Mouse (Mus musculus) urinary bladder, postnatal 10 days (tissue): Measurements from ENCODE around the gene Nop58.
"Not testable (repeated sequence)": the region's sequence is repeated elsewhere in the genome, so short reads cannot be mapped to it uniquely, and the experiment has no call there.

Experiments used
- DNase-seq: peaks from one replicate; pipeline ENCODE4 v3.0.0; 2022; ENCODE audit warnings: low spot score

Gene Nop58

GRCm38 (mm10) chr1:59719900-59720299 is 35.1 kb downstream of the Nop58 start:
- no peak for DNase-seq

DNA sequence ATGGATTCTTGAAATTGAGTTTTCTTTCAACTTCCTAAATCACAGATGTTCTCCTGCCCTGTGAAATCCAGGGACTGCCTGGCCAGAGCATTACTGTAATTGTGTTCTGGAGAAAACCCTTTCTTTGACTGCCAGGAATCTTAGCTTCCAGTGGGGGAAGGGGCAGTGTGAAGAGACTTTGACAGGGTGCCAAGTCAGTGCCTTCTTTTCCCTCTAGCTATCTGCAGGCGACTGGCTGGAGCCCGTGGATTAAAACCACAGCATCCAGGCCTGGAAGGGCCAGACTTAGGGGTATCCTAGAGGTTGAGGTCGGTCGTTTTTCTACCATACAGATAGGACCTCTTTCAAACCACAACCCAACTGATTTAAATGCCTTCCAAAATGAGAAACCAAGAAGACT is 40.9 kb downstream of the Nop58 start:
- DNase-seq: no peak

- DNase-seq: no peak
Measured at GRCm38 (mm10) chr1:59730106-59730505, 45.3 kb downstream of the Nop58 start.

DNA sequence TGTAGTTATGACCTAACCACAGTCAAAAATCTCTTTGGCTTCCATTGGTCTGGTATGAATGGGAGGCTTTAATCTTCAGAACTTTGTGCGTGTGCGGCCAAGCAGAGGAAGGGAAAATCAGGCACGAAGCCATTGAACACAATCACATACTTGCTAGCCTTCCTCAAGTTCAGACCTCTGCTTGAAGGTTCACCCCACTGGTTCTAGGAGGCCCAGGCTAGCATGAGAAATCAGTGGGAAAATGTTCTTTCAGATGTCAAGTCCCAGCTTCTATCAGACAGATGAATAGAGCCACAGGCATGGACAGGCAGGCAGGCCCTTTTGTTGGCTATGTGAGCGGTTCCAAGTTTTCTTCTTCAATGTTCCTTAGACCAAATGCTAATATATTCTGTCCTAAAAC is 46.0 kb downstream of the Nop58 start:
- DNase-seq: no peak

- no peak for DNase-seq
Measured at GRCm38 (mm10) chr1:59734076-59734475, 49.3 kb downstream of the Nop58 start.

- no peak for DNase-seq
Measured at GRCm38 (mm10) chr1:59738768-59739414, 54.1 kb downstream of the Nop58 start.

- no peak for DNase-seq
Measured at GRCm38 (mm10) chr1:59739577-59740354, 55.0 kb downstream of the Nop58 start.

DNA sequence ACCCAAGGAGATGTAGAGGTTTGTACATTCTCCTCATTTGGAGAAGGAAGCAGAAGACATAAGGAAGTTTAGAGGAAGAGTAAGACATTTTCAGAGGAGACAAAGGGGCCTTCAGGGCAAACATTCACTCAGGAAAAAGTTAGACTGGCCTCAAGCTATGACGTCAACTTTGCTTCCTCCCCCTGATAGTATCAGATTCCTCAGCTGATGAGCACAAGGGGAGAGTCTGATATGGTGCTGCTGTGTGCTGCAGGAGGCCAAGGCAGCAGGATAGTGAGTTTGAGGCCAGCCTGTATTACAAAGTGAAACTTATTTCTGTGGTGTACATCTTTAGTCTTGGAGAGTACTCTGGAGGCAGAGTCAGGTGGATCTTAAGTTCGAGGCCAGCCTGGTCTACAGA is 64.3 kb downstream of the Nop58 start:
- DNase-seq: no peak

DNA sequence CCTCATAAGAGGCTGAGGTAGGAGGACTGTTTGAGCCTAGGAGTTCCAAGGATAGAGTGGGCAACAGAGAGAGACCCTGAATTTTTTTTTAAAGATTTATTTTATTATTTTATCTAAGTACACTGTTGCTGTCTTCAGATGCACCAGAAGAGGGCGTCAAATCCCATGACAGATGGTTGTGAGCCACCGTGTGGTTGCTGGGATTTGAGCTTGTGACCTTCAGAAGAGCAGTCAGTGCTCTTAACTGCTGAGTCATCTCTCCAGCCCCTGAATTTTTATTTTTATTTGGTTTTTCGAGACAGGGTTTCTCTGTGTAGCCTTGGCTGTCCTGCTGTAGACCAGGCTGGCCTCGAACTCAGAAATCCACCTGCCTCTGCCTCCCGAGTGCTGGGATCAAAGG is 65.0 kb downstream of the Nop58 start:
- DNase-seq: not testable (repeated sequence)

DNA sequence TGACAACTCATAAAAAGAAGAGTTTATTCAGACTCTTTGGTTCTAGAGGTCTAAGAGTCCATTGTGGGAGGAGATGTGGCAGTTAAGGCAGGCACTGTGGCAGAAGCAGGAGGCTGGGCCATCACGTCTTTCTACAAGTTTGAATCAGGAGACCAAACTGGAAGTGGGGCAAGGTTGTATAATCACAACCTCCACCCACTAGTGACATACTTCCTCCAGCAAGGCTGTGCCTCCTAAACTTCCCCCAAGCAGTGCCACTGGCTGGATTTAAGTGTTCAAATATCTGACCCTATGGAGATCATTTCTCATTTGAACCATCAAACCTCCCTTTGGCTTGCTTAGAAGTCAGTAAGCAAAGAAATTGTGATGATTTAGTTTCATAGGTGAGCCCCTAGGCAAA is 70.5 kb downstream of the Nop58 start:
- no peak for DNase-seq

DNA sequence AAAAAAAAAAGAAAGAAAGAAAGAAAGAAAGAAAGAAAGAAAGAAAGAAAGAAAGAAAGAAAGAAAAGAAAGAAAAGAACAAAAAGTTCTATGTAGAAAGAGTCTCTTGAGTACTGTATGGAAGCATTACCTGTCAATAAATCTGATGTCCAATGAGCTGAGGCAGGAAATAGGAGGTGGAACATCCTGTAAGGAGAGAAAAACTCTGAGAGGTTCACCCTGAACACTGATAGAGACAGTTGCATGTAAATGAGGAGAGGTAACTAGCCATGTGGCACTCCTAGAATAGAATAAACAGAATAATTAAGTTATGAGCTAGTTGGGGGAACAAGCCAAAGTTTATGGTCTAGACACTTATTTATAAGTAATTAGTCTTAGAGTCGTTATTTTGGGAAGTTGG is 73.6 kb downstream of the Nop58 start:
- DNase-seq: no peak

DNA sequence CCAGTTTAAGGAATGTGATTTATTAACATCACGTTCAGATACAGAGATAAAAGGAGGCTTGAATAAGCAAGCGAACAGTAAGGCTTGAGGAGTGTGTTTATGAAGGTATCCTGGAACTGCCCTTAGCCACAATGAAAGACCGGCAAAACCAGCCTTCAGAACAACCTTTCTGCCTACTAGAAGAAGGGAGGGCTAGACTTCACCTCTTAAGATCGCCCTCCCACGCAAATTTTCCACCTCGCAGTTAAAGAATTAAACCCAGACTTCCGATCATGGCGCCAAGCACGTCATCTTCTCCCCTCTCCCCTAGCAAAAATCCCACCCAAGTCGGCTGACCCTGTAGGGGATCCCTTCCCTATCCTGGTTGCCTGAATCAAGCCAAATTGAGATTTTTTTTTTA is 77.4 kb downstream of the Nop58 start:
- no peak for DNase-seq

DNA sequence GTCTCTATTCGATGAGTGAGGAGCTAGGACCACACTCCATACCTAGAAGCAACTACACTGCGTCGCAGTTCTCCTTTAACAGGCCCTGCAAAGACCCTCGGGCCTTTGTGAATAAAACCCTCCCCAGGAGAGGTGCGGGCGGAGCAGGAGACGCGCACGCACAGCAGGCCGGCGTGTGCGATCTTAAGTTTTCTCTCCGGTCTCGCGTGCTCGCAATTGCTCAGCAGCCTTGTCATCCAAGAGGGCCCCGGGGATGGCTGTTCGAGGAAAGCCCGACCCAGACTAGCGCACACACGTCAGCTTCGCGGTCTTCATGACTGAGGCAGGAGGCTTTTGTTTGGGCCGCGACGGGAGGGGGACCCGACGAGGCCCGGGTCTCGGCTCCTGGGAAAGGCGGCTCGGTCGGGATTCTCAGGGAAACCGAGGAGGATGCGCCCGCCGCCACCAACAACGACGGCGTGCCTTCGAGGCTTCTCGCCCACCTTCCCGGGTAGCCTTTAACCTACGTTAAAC is 77.9 kb downstream of the Nop58 start:
- DNase-seq: no peak

- peak; percentile 64 for DNase-seq
Measured at GRCm38 (mm10) chr1:59763164-59763768, 78.5 kb downstream of the Nop58 start, which contains the start of gene Bmpr2. Bmpr2 (plus strand) TSS chr1:59763400.

GRCm38 (mm10) chr1:59763781-59764251 is 79.0 kb downstream of the Nop58 start:
- peak; percentile 14 for DNase-seq

- DNase-seq: no peak
Measured at GRCm38 (mm10) chr1:59764407-59764971, 79.7 kb downstream of the Nop58 start.

- no peak for DNase-seq
Measured at GRCm38 (mm10) chr1:59765279-59765678, 80.5 kb downstream of the Nop58 start.

GRCm38 (mm10) chr1:59766626-59767025 is 81.9 kb downstream of the Nop58 start:
- no peak for DNase-seq
